Mouse (Mus musculus): ENCODE measurements around the gene A630095N17Rik.
A peak's percentile ranks its signal among the peaks of the same experiment; 100 is the strongest.
"Not testable (repeated sequence)": the region's sequence is repeated elsewhere in the genome, so short reads cannot be mapped to it uniquely, and the experiment has no call there.

A630095N17Rik gene

GRCm38 (mm10) chr1:75244175-75244826 lies 12.4 kb upstream of the A630095N17Rik start:
- no peak for DNase-seq (ENCODE audit: extremely low read depth, low read depth)

GRCm38 (mm10) chr1:75243411-75243810 lies 11.5 kb upstream of the A630095N17Rik start:
- DNase-seq (ENCODE audit: extremely low read depth, low read depth) = no peak

GRCm38 (mm10) chr1:75239591-75239990 lies 7.7 kb upstream of the A630095N17Rik start:
- no peak for DNase-seq (ENCODE audit: extremely low read depth, low read depth)

GRCm38 (mm10) chr1:75236117-75237050 lies 4.5 kb upstream of the A630095N17Rik start, which contains the start of gene Dnajb2:
TSS of gene Dnajb2 (plus strand) at chr1:75236406.
- peak; percentile 67 for DNase-seq (ENCODE audit: extremely low read depth, low read depth)

- peak; percentile 81 for DNase-seq (ENCODE audit: extremely low read depth, low read depth)
Measured at GRCm38 (mm10) chr1:75234606-75235005, 2.7 kb upstream of the A630095N17Rik start.

GRCm38 (mm10) chr1:75232489-75232888 lies 587 bp upstream of the A630095N17Rik start:
- DNase-seq (ENCODE audit: extremely low read depth, low read depth) = not testable (repeated sequence)

GRCm38 (mm10) chr1:75231224-75231623 lies 678 bp downstream of the A630095N17Rik start:
- no peak for DNase-seq (ENCODE audit: extremely low read depth, low read depth)

- DNase-seq (ENCODE audit: extremely low read depth, low read depth) = no peak
Measured at GRCm38 (mm10) chr1:75230335-75230994, 1.4 kb downstream of the A630095N17Rik start.

- DNase-seq (ENCODE audit: extremely low read depth, low read depth) = peak; percentile 94
Measured at GRCm38 (mm10) chr1:75229158-75229557, 2.7 kb downstream of the A630095N17Rik start.

GRCm38 (mm10) chr1:75227653-75228052 lies 4.2 kb downstream of the A630095N17Rik start:
- DNase-seq (ENCODE audit: extremely low read depth, low read depth) = no peak

GRCm38 (mm10) chr1:75226138-75226537 lies 5.8 kb downstream of the A630095N17Rik start:
- DNase-seq (ENCODE audit: extremely low read depth, low read depth) = no peak

- no peak for DNase-seq (ENCODE audit: extremely low read depth, low read depth)
Measured at GRCm38 (mm10) chr1:75225473-75225872, 6.4 kb downstream of the A630095N17Rik start.

- DNase-seq (ENCODE audit: extremely low read depth, low read depth) = no peak
Measured at GRCm38 (mm10) chr1:75223532-75223931, 8.4 kb downstream of the A630095N17Rik start.

GRCm38 (mm10) chr1:75222926-75223325 lies 9.0 kb downstream of the A630095N17Rik start:
- DNase-seq (ENCODE audit: extremely low read depth, low read depth) = no peak

- DNase-seq (ENCODE audit: extremely low read depth, low read depth) = no peak
Measured at GRCm38 (mm10) chr1:75221538-75221937, 10.4 kb downstream of the A630095N17Rik start.

- DNase-seq (ENCODE audit: extremely low read depth, low read depth) = no peak
Measured at GRCm38 (mm10) chr1:75219531-75219930, 12.4 kb downstream of the A630095N17Rik start, which contains the start of gene Tuba4a. TSS of gene Tuba4a (minus strand) at chr1:75219865.

GRCm38 (mm10) chr1:75219078-75219477 lies 12.8 kb downstream of the A630095N17Rik start:
- no peak for DNase-seq (ENCODE audit: extremely low read depth, low read depth)

- DNase-seq (ENCODE audit: extremely low read depth, low read depth) = no peak
Measured at GRCm38 (mm10) chr1:75218227-75219001, 13.5 kb downstream of the A630095N17Rik start.

- no peak for DNase-seq (ENCODE audit: extremely low read depth, low read depth)
Measured at GRCm38 (mm10) chr1:75217893-75218226, 14.0 kb downstream of the A630095N17Rik start.

GRCm38 (mm10) chr1:75216797-75217585 lies 14.9 kb downstream of the A630095N17Rik start:
- no peak for DNase-seq (ENCODE audit: extremely low read depth, low read depth)

Measured in MEL-GATA-1-ER (cell line).